Mouse (Mus musculus): Measurements from ENCODE around the gene Crtc3. TPM values are rescaled to one million over a fixed set of nuclear protein-coding genes. Genes with fewer than 3 reads are reported as not detected.

The Crtc3 gene
- polyA plus RNA-seq, 2 experiments, result 18.6 to 26.4 TPM

GRCm38 (mm10) chr7:80625841-80626240 is 62.8 kb downstream of the Crtc3 start:
- ATAC-seq (ENCODE audit: low FRiP score, low read depth), result no peak
- H3K9me3 ChIP-seq (ENCODE audit: control insufficient read depth, low read length), result no peaks in the 10 kb centered on the region
- peaks cover 24% of the 10 kb centered on the region; the same call in 1 of the 2 replicates for H3K36me3 ChIP-seq (ENCODE audit: control insufficient read depth, insufficient read depth, low read length)
- H3K4me1 ChIP-seq (ENCODE audit: control insufficient read depth, insufficient read depth, low read length), result peaks cover 15% of the 10 kb centered on the region
- no peak for TF ChIP-seq POLR2A (IDR thresholded peaks at IDR 0.05; ENCODE audit: borderline replicate concordance, extremely low read depth, insufficient read depth, insufficient read length)
- H3K9ac ChIP-seq (ENCODE audit: low read depth, low read length, severe bottlenecking), result no peak overlapping the region
- H3K27me3 ChIP-seq (ENCODE audit: control insufficient read depth, insufficient read depth, low read length), result no peaks in the 10 kb centered on the region
- no peak overlapping the region for H3K4me3 ChIP-seq (replicated peaks; ENCODE audit: low read length)
- no peak for DNase-seq (ENCODE audit: low spot score)
- WGBS, result 89% methylated on average over 7 of the region's 7 CpGs
- H3K27ac ChIP-seq (replicated peaks; ENCODE audit: low read depth, low read length), result no peak overlapping the region
- no peak overlapping the region for H3K4me2 ChIP-seq (replicated peaks; ENCODE audit: low read depth, low read length, severe bottlenecking)

GRCm38 (mm10) chr7:80623276-80623675 is 65.4 kb downstream of the Crtc3 start:
- Histone ChIP-seq H3K27ac (replicated peaks; ENCODE audit: low read depth, low read length) (no peak overlapping the region), H3K27me3 (ENCODE audit: control insufficient read depth, insufficient read depth, low read length) (no peaks in the 10 kb centered on the region), H3K36me3 (ENCODE audit: control insufficient read depth, insufficient read depth, low read length) (peaks cover 26% of the 10 kb centered on the region; the same call in 1 of the 2 replicates), H3K4me2 (replicated peaks; ENCODE audit: low read depth, low read length, severe bottlenecking) (no peak overlapping the region), H3K4me1 (ENCODE audit: control insufficient read depth, insufficient read depth, low read length) (no peaks in the 10 kb centered on the region; the same call in 1 of the 2 replicates), H3K9me3 (ENCODE audit: control insufficient read depth, low read length) (no peaks in the 10 kb centered on the region), H3K4me3 (replicated peaks; ENCODE audit: low read length) (no peak overlapping the region), H3K9ac (ENCODE audit: low read depth, low read length, severe bottlenecking) (no peak overlapping the region)
- ATAC-seq (ENCODE audit: low FRiP score, low read depth), result no peak
- 84% methylated on average over 5 of the region's 5 CpGs for WGBS
- TF ChIP-seq POLR2A (IDR thresholded peaks at IDR 0.05; ENCODE audit: borderline replicate concordance, extremely low read depth, insufficient read depth, insufficient read length), result no peak
- DNase-seq (ENCODE audit: low spot score), result no peak

DNA sequence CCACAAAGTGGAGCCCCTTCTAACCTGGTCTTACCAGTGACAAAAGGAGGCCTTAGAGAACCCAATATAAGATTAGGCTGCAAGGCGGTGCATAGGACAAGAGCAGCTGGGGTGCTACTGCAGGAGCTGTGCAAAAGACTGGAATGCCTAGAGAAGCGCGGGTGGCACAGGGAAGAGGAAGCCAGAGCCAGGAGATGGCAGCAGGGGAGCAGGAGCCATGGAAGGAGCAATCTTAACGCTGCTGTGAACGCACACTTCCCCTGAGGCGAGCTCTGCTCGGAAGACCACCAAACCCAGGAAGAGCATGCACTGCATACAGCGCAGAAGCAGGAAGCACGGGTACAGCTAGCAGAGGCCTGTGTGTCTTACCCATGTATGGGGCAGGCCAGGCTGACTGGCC is 72.6 kb downstream of the Crtc3 start:
- H3K36me3 ChIP-seq (ENCODE audit: control insufficient read depth, insufficient read depth, low read length), result peaks cover 17% of the 10 kb centered on the region
- H3K27me3 ChIP-seq (ENCODE audit: control insufficient read depth, insufficient read depth, low read length), result no peaks in the 10 kb centered on the region
- H3K4me3 ChIP-seq (replicated peaks; ENCODE audit: low read length), result no peak overlapping the region
- no peak overlapping the region for H3K4me2 ChIP-seq (replicated peaks; ENCODE audit: low read depth, low read length, severe bottlenecking)
- H3K9me3 ChIP-seq (ENCODE audit: control insufficient read depth, low read length), result no peaks in the 10 kb centered on the region
- peaks cover 18% of the 10 kb centered on the region for H3K4me1 ChIP-seq (ENCODE audit: control insufficient read depth, insufficient read depth, low read length)
- no peak for DNase-seq (ENCODE audit: low spot score)
- TF ChIP-seq POLR2A (IDR thresholded peaks at IDR 0.05; ENCODE audit: borderline replicate concordance, extremely low read depth, insufficient read depth, insufficient read length), result no peak
- ATAC-seq (ENCODE audit: low FRiP score, low read depth), result no peak
- no peak overlapping the region for H3K27ac ChIP-seq (replicated peaks; ENCODE audit: low read depth, low read length)
- H3K9ac ChIP-seq (ENCODE audit: low read depth, low read length, severe bottlenecking), result no peak overlapping the region
- WGBS, result 77% methylated on average over 9 of the region's 9 CpGs

- peaks cover 18% of the 10 kb centered on the region for H3K4me1 ChIP-seq (ENCODE audit: control insufficient read depth, insufficient read depth, low read length)
- H3K4me3 ChIP-seq (replicated peaks; ENCODE audit: low read length), result no peak overlapping the region
- WGBS, result 92% methylated on average over 3 of the region's 3 CpGs
- no peaks in the 10 kb centered on the region for H3K9me3 ChIP-seq (ENCODE audit: control insufficient read depth, low read length)
- no peak for TF ChIP-seq POLR2A (IDR thresholded peaks at IDR 0.05; ENCODE audit: borderline replicate concordance, extremely low read depth, insufficient read depth, insufficient read length)
- DNase-seq (ENCODE audit: low spot score) (no peak), ATAC-seq (ENCODE audit: low FRiP score, low read depth) (no peak)
- H3K9ac ChIP-seq (ENCODE audit: low read depth, low read length, severe bottlenecking), result no peak overlapping the region
- H3K36me3 ChIP-seq (ENCODE audit: control insufficient read depth, insufficient read depth, low read length), result peaks cover 21% of the 10 kb centered on the region
- H3K27me3 ChIP-seq (ENCODE audit: control insufficient read depth, insufficient read depth, low read length), result no peaks in the 10 kb centered on the region
- no peak overlapping the region for H3K4me2 ChIP-seq (replicated peaks; ENCODE audit: low read depth, low read length, severe bottlenecking)
- H3K27ac ChIP-seq (replicated peaks; ENCODE audit: low read depth, low read length), result no peak overlapping the region
Measured at GRCm38 (mm10) chr7:80614042-80614441, 74.6 kb downstream of the Crtc3 start.

- Histone ChIP-seq H3K9me3 (ENCODE audit: control insufficient read depth, low read length) (no peaks in the 10 kb centered on the region), H3K4me3 (replicated peaks; ENCODE audit: low read length) (no peak overlapping the region), H3K36me3 (ENCODE audit: control insufficient read depth, insufficient read depth, low read length) (peaks cover 17% of the 10 kb centered on the region), H3K27me3 (ENCODE audit: control insufficient read depth, insufficient read depth, low read length) (no peaks in the 10 kb centered on the region), H3K27ac (replicated peaks; ENCODE audit: low read depth, low read length) (no peak overlapping the region), H3K4me2 (replicated peaks; ENCODE audit: low read depth, low read length, severe bottlenecking) (no peak overlapping the region), H3K4me1 (ENCODE audit: control insufficient read depth, insufficient read depth, low read length) (peaks cover 18% of the 10 kb centered on the region), H3K9ac (ENCODE audit: low read depth, low read length, severe bottlenecking) (no peak overlapping the region)
- no peak for ATAC-seq (ENCODE audit: low FRiP score, low read depth)
- TF ChIP-seq POLR2A (IDR thresholded peaks at IDR 0.05; ENCODE audit: borderline replicate concordance, extremely low read depth, insufficient read depth, insufficient read length), result no peak
- DNase-seq (ENCODE audit: low spot score), result peak; percentile 41
- 20% methylated on average over 11 of the region's 11 CpGs for WGBS
Measured at GRCm38 (mm10) chr7:80612191-80612787, 76.4 kb downstream of the Crtc3 start.

All from limb, embryonic 14.5 days (tissue).